Mouse (Mus musculus): ENCODE data around the gene Nccrp1.

DNA sequence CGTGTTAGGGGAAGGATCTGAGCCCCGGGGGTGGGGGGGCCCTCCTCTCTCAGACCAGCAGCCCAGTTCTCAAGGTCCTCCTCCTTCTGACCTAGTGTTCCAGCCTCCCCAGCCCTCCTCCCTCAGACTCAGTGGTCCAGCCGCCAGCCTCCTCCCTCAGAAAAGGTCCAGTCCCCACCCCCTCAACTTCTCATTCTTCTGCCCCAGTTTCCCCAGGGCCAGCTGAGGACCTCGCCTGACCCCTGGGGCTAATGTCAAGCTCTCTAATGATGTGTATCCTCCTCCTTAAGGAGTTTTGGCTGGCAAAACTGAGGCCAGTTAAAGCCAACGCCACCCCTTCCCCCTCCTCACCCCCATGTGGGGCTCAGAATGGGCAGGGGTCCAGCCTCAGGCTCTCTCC is at the start of gene Nccrp1:
- TF ChIP-seq CTCF (conservative IDR thresholded peaks at IDR 0.05; ENCODE audit: low read length) (no peak), POU5F1 (IDR thresholded peaks at IDR 0.05; ENCODE audit: borderline replicate concordance, low read length) (no peak)

All from E14TG2a.4 (cell line).